Mouse (Mus musculus) cerebellum, adult 11 months (tissue): ENCODE results near the gene Bud31.
A peak's percentile ranks its signal among the peaks of the same experiment; 100 is the strongest.
"Not testable (repeated sequence)": the region's sequence is repeated elsewhere in the genome, so short reads cannot be mapped to it uniquely, and the experiment has no call there.

Experiments used
- DNase-seq: peaks from one replicate; pipeline ENCODE4 v3.0.0; 2022

Gene Bud31

DNA sequence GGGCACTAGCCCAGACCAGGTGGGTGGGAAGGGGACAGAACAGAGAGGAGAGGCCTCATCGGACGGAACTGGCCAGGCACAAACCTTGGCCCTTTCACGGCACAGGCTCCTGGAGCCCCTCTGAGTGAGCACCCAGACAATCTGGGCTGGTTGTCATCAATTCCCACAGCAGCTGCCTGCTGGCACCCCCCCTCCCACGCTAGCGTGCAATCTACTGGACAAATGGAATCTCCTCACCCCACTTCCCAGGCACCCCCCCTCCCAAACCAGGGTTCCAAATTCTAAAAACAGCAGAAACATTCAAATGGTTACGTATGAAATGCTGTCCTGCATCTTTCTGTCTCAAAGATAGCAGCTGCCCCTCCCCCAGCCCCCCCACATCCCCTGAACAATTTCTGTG lies 10.4 kb upstream of the Bud31 start:
- not testable (repeated sequence) for DNase-seq

DNA sequence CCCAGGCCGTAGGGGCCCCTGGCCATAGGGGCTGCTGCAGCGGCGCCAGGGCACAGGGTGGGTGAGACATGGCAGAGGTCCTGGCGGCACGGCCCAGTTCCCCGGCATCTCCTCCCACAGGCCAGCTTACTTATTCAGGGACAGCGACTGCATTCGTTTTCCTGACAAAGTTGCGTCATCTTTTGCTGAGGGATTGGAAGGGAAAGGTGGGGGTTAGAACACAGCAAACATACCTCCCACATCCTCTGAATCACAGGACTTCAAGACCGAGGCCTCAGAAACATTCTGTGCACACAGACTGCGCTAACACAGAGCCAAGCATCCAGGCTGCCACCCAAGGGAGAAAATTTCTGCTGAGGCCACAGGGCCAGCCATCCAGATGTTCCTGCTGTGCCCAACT lies 10.0 kb upstream of the Bud31 start:
- DNase-seq = no peak

DNA sequence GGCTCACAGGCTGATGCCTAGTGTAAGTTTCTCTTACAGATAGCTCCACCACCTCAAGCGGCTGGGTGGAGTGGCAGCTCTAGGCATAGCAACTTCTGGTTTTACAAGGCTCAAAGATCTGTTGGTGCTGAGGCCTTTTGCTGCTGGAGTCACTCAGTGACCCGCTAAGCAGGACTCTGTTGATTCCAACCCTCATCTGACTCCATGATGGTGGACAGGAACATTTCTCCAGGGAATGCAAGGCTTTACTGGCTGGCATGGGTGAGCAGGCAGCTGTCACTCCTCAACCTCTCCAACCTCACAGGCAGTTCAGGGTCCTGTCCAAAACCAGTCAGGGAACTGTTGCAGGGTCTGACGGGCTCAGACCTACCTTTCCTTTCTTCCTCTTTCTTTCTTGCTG lies 9.2 kb upstream of the Bud31 start:
- DNase-seq = no peak

DNA sequence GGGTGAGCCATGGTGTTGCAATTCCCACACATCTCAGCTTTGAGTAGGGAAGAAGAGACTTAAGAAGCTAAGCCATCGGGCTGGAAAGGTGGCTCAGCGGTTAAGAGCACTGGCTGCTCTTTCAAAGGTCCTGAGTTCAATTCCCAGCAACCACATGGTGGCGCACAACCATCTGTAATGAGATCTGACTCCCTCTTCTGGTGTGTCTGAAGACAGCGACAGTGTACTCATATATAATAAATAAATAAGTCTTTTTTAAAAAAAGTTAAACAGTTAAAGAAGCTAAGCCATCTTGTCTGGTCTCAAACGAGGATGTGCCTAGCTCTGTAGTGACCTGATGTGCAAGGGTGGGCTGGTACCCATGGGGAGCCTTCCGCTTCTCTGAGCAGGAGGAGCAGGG lies 6.9 kb upstream of the Bud31 start:
- not testable (repeated sequence) for DNase-seq

DNA sequence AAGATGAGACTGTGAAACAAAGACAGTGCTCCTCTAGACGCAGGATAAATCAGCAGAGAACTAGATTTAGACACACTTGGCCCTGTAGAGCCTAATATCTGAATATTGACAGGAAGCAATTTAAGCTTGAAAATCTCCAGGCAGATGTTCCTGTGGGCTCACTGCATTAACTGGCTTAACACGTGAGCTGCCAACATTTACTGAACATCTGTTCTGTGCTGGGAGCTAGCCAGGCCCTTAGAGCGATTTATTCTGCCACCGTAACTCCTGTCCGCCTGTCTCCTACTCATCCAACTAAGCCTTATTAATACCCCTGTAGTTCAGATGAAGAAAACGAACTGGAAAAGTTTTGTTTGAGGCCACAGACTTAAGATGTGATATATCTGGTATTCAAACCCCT lies 1.3 kb upstream of the Bud31 start:
- DNase-seq = no peak

DNA sequence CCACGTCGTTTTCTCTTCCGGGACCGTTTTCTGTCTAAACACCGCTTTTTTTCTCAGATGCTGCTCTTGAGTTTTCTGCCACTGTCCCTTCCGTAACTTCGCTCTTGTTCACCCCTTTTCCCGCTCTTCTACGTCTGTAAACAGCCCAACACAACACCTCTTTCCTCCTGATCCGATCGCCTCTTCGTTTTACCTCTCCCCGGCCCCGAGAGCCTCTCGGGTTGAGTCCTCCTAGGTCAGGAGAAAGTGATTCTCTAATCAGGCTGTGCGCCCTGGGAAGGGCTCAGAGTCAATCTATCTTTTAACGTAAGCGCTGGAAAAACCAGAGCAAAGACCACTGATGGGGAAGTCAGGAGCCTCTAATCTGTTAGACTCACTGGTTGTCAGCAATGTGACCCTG lies 449 bp downstream of the Bud31 start:
- peak; percentile 12 for DNase-seq

DNA sequence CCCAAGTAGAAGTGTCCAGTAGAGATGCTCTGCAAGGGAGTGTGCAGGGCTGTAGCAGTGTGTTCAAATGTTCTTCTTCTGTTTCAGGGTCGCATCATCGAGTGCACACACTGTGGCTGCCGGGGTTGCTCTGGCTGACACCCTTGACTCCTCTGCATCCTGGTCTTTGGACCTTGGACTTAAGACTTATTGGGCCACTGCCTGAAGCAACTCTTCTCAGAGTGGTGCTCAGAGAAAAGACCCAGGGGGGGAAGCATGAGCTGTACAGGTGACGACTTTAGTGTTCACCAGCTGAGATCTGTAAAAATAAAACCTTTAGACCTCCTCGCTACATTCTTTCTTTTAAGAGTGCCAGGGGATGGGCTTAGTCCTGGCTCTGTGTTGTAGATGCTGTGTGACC lies 7.6 kb downstream of the Bud31 start:
- no peak for DNase-seq

DNA sequence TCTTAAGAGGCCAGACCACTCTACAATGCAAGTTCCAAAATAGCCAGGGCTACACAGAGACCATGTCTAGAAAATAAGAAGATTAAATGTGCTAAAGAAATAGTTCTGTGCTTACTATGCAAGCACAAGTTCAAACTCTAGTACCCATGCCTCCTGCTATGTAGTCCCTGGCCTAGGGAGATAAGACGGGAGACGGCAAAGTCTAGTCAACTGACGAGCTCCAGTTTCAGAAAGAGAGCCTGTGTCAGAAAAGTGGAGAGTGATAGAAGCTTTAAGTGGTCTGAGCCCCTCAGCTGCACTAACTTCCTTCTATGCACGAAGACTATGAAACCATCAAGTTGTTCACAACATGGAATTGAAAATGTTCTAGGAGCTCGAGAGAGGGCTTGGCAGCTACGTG lies 9.1 kb downstream of the Bud31 start:
- DNase-seq = no peak

DNA sequence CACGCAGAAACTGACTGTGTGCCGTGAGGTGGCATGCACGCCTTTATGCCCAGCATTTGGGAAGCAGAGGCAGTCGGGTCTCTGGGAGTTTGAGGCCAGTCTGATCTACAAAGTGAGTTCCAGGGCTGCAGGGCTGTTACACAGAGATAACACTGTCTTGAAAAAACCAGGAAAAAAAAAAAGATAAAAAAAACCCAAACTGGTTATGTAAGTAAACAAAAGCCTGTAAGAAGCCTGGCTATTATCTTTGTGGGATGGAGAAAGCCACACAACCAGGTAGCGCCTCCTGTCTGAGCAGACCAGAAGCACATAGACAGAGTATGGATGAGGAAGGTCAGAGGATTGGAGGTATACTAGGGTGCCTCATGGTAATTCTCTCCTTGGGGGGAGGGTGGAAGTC lies 12.5 kb downstream of the Bud31 start:
- no peak for DNase-seq

DNA sequence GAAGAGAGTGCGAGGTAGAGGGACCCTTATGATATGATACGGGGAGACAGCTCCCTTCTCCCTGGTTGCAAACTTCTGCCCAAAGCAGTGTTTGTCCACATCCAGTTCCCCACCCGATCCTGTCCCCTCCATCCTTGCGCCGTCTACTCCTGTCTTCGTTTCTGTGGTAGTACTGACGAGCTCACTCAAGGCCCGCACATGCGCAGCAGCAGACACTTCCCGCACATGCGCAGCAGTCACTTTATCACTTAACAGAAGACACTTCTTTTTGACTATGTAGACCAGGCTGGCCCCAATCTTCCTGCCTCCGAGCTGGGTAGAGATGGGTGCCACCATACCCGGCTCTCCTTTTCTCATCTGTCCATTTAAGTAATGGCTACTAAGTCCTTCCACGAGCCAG lies 21.2 kb downstream of the Bud31 start:
- no peak for DNase-seq

DNA sequence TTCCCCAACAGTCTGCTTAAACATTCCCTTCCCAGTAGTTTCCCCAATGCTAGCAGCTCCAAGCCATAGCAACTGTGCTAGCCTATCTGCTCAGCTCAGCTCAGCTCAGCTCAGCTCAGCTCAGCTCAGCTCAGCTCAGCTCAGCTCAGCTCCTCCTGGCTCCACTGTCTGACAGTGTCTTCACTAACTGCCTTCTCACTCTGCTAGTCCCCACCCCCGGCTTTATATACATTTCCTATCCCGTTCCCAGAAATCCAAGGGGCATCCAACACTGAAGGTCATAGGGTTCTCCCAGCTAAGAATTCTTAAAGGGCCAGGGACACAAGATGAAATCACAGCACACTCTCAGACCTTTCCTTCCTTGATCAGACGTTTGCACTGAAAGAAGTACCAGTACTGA lies 24.5 kb downstream of the Bud31 start:
- no peak for DNase-seq

DNA sequence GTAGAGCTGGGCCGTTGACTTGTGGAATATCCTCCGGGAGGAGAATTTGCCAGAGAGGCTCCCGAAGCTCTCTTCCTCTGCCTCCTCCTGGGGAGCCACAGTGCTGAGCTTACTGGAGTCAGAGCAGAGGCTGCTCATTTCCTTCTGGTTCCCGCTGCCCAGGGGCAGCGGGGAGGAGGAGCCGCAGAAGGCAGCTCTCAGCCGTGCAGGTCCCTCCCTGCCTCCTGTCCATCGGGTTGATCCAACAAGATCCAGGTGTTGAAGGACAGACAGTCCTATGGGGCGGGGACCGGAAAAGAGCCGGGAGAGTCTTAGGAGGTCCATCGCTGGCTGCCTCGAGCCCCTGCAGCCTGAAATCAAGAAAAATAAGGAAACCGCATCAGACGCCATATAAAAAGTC lies 25.0 kb downstream of the Bud31 start:
- DNase-seq = peak; percentile 11

DNA sequence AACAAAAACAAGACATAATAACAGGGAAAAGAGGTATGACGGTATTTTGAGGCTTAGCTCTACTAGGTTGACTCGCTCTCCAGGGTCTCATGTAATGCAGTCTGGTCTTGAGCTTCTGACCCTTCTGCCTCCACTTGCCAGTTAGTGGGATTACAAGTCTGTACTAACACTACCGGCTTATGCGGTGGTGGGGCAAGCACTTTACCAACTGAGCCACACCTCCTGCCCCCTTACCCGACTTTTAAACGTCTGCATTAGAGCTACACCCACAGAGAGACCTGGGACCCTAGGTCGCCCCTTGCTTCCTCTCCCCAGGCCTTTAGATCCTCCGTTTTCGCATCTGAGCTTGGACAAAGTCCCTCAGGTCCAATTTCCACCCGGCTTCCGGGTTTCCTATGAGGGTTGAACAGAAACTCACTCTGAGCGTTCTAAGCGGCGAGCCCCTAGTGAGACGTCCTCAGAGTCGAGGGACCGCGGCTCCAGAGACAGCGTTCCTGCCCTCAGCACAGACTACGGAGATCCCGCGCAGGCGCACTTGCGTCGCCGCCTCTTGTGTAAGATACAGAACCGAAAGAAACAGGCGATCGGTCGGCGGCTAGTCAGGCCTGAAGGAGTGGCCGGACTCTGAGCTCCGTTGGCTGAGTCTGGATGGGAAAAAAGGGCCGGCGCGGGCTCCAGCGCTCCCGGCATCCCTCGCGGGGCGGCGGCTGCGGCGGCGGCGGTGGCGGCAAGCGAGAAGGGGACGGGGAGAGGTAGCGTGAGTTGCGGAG lies 26.6 kb downstream of the Bud31 start, which contains the start of the genes Ptcd1 and Cpsf4:
Ptcd1 (minus strand) TSS at position 573 of the 770 bp plus-strand sequence.
Cpsf4 (plus strand) TSS at position 678 of the 770 bp plus-strand sequence.
- peak; percentile 98 for DNase-seq

DNA sequence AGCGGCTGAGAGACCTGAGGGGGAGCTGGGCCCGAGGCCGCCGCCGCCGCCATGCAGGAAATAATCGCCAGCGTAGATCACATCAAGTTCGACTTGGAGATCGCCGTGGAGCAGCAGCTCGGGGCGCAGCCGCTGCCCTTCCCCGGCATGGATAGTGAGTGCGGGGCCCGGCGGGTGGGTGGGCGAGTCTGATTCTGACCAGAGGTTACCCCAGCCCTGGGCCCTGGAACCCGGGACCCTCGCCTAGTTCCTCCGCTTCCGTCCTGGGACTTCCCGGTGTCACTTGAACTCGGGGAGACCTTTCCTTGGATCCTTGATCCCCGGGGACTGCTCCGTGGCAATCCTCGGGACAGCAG lies 27.1 kb downstream of the Bud31 start:
- no peak for DNase-seq

DNA sequence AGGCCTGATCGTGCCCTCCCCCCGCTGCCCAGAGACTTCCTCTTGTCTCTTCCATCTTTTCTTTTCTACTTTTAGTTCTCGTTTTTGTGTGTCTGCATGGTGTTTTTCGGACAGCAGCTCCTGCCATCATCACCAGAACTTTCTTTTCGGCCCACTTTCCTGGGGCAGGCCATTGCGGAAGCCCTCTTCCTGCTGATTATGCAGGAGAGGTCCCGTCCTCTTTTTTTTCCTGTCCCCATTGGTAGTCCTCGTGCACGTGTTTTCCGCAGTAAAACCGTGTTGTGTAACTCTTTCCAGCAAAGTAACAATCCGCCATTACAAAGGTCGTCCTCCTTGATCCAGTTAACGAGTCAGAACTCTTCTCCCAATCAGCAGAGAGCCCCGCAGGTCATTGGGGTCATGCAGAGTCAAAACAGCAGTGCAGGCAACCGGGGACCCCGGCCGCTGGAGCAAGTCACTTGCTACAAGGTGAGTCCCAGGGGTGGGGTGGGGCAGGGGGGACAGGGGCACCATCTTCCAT lies 38.4 kb downstream of the Bud31 start:
- DNase-seq = no peak

DNA sequence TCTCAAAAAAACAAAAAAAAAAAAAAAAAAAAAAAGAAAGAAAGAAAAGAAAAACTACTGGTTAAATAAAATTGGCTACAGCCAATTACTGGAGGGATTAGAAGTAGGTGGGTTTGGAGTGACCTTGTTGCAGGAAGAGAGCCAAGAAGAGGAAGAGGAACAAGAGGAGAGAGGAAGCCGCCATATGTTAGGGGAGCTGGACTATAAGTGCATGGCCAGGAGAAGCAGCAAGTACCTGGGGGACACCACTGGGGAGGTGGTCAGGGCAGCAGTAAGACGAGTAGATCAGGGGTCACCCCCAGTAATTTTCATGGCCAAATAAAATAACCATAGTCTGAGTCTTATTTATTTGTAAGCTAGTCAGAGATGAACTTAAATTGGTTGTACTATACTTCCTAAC lies 45.1 kb downstream of the Bud31 start:
- DNase-seq = no peak

DNA sequence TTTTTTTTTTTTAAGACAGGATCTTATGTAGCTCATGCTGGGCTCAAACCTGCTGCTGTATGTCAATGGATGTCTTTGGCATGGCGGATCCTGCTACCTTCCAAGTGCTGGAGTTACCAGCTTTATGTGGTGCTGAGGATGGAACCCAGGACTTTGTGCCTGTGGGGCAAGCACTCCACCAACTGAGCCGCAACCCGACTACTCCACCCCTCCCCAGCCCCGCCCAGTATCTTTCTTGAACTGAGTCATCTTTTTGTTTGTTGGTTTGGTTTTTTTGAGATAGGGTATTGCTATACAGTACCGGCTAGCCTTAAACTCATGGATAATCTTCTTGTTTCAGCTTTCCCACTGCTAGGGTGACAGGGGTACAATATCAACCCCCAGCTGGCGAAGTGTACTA lies 49.3 kb downstream of the Bud31 start:
- no peak for DNase-seq

DNA sequence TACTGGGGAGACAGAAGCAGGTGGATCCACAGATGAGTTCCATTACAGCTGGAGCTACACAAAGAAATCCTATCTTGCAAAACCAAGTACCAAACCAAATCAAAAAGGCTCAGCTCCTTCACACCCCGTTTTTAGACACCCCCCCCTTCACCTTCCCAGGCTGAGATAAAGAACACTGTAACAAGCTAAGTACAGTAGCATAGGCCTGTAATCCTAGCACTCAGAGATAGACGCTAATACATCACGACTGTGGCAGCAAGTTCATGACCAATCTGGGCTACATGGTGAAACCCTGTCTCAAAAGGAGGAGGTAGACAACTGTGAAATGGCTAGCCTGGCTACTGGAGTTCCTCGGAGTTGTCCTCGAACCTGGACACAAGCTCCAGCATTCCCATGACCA lies 50.2 kb downstream of the Bud31 start:
- no peak for DNase-seq

DNA sequence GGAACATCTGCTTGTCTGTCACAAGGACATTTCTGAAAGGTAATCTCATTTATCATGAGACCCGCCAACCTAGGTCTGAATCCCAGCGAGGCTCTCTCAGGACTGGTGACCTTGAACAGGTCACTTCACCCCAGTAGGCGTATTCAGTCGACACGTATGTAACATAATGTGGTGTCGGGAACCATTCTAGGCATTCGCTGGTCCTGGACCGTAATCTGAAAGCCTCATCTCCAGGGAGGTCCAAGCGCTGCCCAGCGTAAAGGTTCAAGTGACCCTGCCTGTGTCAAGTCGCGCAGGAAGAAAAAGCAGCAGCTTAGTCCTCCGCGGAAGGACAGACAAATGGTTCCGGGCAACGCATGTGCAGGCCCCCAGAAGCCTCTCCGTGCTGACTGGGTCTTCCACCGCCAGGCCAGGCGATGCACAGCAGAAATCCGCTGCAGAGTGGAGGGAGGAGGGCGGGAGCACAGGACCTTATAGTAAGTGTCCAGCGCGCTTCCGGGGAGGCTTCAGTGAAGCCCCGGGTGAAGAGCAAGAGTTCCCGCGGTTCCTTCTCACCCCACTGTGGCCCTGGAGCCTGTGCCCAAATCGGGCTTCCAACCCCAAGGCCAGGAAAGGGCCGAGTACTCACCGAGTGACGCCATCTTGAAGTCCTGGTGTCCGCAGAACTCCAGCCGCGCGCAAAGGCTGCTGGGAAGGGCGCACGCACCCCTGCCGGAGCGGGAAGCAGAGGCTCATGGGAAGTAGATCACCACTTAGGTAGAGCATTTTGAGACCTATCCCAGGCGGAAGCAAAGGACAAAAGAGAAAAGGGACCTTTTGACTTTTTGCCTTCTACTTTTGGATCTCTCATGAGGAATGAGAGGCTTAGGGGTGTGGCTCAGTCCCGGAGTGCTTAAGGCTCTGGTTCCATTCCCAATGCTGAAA lies 51.0 kb downstream of the Bud31 start:
- DNase-seq = peak; percentile 85

DNA sequence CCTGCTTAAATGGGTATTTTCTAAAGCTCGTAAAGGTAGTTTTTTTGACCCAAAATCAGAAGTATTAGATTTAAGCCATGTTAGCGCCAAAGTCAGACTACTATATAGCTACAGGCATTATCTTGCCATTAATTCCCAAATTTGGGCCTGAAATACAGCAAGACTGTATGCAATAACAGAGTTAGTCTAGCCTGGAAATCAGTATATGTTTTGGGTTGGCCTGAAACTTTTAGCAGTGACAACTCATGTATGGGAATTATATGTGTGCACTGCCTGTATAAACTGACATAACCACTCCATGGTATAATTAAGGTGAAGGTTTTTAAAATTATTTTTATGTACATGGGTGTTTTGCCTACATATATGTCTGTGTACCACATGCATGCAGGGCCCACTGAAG lies 51.8 kb downstream of the Bud31 start, which contains the start of gene Atp5j2:
Atp5j2 (minus strand) TSS at position 101 of the 400 bp plus-strand sequence.
- no peak for DNase-seq
